Mouse (Mus musculus) liver, adult 2 months (tissue): ENCODE measurements at regions not wholly inside any gene's neighbourhood (a gene's known extent, or its start where the extent isn't known, plus 50 kb on each side); places are given as distances from the start of the nearest gene placed in this dataset.

ENCODE experiments used
- DNase-seq: peaks from one replicate; pipeline ENCODE4 v3.0.0-alpha.2; 2011; ENCODE audit warnings: low read depth, low spot score; ENCODE audit errors: extremely low read depth
- H3K27ac ChIP-seq: fragments of 200-500 bp; replicated peaks from 2 replicates; pipeline ENCODE4 v1.5.1; 2012; ENCODE audit warnings: low read depth, mild to moderate bottlenecking, control low read depth, inconsistent platforms, low read length; ENCODE audit not compliant: insufficient read depth
- H3K27me3 ChIP-seq: fragments of 200-500 bp; 2 replicates; pipeline ENCODE4 v1.6.1; 2012; ENCODE audit warnings: mild to moderate bottlenecking, moderate library complexity, low read length, inconsistent platforms; ENCODE audit not compliant: control insufficient read depth, insufficient read depth
- H3K36me3 ChIP-seq: fragments of 200-500 bp; 2 replicates; pipeline ENCODE4 v1.6.1; 2012; ENCODE audit warnings: low read length, inconsistent platforms; ENCODE audit not compliant: control insufficient read depth, insufficient read depth
- H3K4me1 ChIP-seq: fragments of 200-500 bp; 2 replicates; pipeline ENCODE4 v1.6.1; 2011; ENCODE audit warnings: low read length; ENCODE audit not compliant: control insufficient read depth, insufficient read depth
- H3K4me3 ChIP-seq: fragments of 200-500 bp; 2 replicates; pipeline ENCODE4 v1.5.1; 2011; ENCODE audit warnings: low read depth, mild to moderate bottlenecking, control low read depth, low read length, moderate library complexity; ENCODE audit not compliant: insufficient read depth
- H3K79me2 ChIP-seq: fragments of 200-500 bp; 2 replicates; pipeline ENCODE4 v1.6.1; 2012; ENCODE audit warnings: inconsistent platforms, mild to moderate bottlenecking, low read length, moderate library complexity; ENCODE audit not compliant: control insufficient read depth, insufficient read depth
- H3K9ac ChIP-seq: fragments of 200-500 bp; 2 replicates; pipeline ENCODE4 v1.6.1; 2012; ENCODE audit warnings: low read depth, mild to moderate bottlenecking, control low read depth, inconsistent platforms, low read length
- CTCF ChIP-seq: fragments of 200-500 bp; IDR thresholded peaks from 2 replicates; pipeline ENCODE4 v1.5.1; 2011; ENCODE audit warnings: low read depth, low read length, control low read depth
- POLR2A ChIP-seq: fragments of 200-500 bp; IDR thresholded peaks from 2 replicates; pipeline ENCODE4 v1.6.1; 2011; ENCODE audit warnings: low read length, control low read depth; ENCODE audit not compliant: insufficient read depth; ENCODE audit errors: extremely low read depth
- whole genome bisulfite sequencing: fragments of 180-500 bp; shearing (Covaris S2); methylation state at CpG from one replicate; pipeline ENCODE4 v1.1.7; 2018; 5-methylcytosine and 5-hydroxymethylcytosine counted together

DNA sequence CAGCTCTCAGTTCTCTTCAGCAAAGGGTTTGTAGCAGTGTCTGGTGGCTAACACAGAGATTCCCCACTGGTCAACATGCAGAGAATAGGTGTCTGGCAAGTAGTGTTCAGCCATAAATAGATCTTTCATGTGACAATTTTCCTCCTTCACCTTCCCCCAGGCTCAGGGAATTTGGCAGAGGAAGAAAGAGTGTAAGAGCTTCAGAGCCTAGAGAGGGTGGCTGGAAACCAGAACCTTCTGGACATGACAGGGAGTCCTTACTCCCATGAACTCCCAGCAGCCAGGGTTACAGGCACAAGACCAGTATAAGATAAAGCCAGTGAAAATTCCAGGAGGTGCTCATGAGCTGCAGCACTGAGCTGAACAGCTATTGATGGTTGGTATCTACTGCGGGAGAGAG, 251.1 kb downstream of the Nedd1 start:
- WGBS = 96% methylated on average over 1 of the region's 1 CpGs
- H3K27me3 ChIP-seq = no peaks in the 10 kb centered on the region
- TF ChIP-seq CTCF = no peak
- TF ChIP-seq POLR2A = no peak

DNA sequence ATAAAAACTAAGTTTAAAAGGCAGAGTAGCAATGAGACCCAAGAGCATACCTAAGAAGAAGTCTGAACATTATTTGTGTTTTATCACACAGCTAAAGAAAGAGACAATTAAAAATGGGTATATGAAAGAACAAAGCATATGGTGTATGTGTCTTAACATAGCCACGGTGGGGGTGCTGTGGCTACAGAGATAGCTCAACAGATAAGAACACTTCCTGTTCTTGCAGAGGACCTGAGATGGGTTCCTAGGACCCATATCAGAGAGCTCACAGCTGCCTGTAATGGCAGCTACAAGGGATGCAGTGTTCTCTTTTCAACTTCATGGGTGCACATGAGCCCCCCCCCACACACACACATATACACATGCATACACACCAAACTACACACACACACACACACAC, 267.0 kb downstream of the Nedd1 start:
- Histone ChIP-seq H3K36me3 (no peaks in the 10 kb centered on the region), H3K79me2 (no peaks in the 10 kb centered on the region), H3K4me3 (no peak overlapping the region), H3K9ac (no peak overlapping the region), H3K27ac (no peak overlapping the region), H3K4me1 (no peaks in the 10 kb centered on the region), H3K27me3 (no peaks in the 10 kb centered on the region)
- no peak for TF ChIP-seq CTCF
- no peak for TF ChIP-seq POLR2A
- 69% methylated on average over 1 of the region's 1 CpGs for WGBS
- no peak for DNase-seq

More for the DNA sequence above, 251.1 kb downstream of the Nedd1 start:
- H3K4me3 ChIP-seq = no peak overlapping the region
- no peaks in the 10 kb centered on the region for H3K79me2 ChIP-seq
- H3K36me3 ChIP-seq = no peaks in the 10 kb centered on the region
- H3K9ac ChIP-seq = no peak overlapping the region
- H3K27ac ChIP-seq = no peak overlapping the region
- H3K4me1 ChIP-seq = no peaks in the 10 kb centered on the region
- no peak for DNase-seq

DNA sequence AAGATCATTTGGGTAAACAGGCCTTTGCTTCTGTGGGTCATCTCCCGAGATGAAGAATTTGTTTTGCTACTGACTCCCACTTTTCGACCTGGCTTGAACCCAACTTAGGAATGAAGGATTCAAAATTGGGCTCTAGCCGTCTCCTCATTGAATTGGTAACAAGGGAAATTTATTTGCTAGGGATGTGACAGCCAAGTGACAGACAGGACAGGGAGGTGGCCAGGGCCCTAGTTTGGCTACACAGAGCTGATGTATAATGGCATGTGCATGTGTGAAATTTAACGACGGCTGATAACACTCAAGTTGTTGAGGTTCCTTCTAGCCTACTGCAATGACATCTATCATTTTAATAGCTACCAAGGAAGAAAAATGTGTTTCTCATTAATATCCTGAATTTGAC, 268.7 kb downstream of the Nedd1 start:
- Histone ChIP-seq H3K4me3 (no peak overlapping the region), H3K79me2 (no peaks in the 10 kb centered on the region), H3K4me1 (no peaks in the 10 kb centered on the region), H3K27me3 (no peaks in the 10 kb centered on the region), H3K36me3 (no peaks in the 10 kb centered on the region), H3K9ac (no peak overlapping the region), H3K27ac (no peak overlapping the region)
- 72% methylated on average over 5 of the region's 5 CpGs for WGBS
- no peak for DNase-seq
- no peak for TF ChIP-seq CTCF
- no peak for TF ChIP-seq POLR2A

DNA sequence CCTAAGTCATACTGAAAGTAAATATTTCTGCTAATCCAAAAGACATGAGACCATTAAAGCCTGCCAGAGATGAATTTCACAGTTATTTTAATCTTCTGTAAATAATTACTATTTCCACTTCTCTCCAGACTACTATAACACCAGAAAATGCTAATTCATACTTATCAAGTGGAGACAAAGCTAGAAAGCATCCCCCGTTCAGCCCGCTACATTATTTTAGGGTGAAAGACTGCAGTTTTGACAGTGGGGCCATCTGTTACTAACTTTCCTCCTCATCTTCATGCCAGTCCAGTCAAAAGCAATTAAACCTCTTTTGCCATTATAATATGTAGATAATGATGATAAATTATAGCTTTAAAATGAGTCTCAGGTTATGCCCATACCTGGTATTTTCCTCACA, 276.3 kb downstream of the Nedd1 start:
- Histone ChIP-seq H3K27ac (no peak overlapping the region), H3K36me3 (no peaks in the 10 kb centered on the region), H3K4me3 (no peak overlapping the region), H3K79me2 (no peaks in the 10 kb centered on the region), H3K27me3 (no peaks in the 10 kb centered on the region), H3K4me1 (no peaks in the 10 kb centered on the region), H3K9ac (no peak overlapping the region)
- no peak for DNase-seq
- WGBS = 91% methylated on average over 2 of the region's 2 CpGs
- TF ChIP-seq POLR2A (no peak), CTCF (no peak)

DNA sequence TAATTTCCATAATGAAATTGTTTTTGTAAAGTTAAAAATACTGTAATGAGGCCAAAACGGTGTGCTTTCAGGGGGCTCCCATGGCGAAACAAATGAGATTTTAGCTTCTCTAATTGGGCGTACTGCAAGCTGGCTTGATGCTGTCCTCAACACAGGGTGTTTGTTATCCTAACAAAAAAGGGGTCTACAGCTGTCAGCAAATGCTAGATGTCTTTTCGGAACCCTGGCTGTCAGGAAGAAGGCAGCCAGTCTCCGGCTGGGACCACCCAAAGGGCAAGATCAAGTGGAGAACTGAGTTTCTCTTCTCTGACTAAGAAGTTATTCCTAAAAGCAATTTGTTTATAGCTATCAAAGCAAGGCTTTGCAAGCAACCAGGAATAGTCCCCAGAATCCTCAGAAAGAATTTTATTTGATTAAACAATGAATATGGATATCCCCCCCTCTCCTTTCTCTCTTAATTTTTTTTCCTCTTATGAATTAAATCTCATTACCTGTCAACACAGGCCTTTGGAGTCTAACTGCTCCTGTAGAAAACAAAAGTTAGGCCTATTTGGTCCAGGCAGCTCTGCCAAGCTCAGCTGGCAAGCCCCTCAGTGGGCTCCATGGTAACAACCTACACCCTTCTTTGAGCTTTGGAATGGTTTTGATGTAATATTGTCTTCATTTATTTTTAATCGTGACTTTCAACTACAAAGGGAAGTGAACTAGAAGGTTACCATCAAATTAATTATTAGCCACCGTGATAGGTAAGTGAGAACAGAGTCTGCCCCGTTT, 283.4 kb downstream of the Nedd1 start:
- H3K4me1 ChIP-seq = no peaks in the 10 kb centered on the region
- no peak overlapping the region for H3K27ac ChIP-seq
- 74% methylated on average over 8 of the region's 8 CpGs for WGBS
- TF ChIP-seq CTCF (no peak), POLR2A (no peak)
- no peak for DNase-seq
- no peaks in the 10 kb centered on the region for H3K27me3 ChIP-seq
- no peaks in the 10 kb centered on the region for H3K36me3 ChIP-seq
- no peak overlapping the region for H3K9ac ChIP-seq
- no peaks in the 10 kb centered on the region for H3K79me2 ChIP-seq
- H3K4me3 ChIP-seq = no peak overlapping the region

DNA sequence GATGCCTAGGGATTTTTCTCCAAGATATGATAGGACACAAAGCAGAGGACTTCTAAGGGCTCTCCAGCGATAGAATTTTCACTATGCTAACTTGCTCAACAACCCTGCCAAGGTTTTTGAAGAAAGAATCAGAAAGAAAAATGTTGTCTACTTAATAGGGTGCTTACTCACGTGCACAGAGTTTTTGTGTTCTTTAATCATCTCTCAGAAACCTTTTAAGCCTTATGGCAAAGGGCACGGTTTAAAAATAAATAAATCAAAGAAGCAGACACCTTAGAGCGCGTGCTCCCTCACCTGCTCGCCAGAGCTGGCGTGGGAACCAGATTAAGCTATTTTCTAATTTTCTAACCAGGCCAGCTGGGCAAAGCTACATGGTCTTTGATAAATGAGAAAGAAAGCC, 293.0 kb downstream of the Nedd1 start:
- no peaks in the 10 kb centered on the region for H3K27me3 ChIP-seq
- H3K4me3 ChIP-seq = no peak overlapping the region
- H3K27ac ChIP-seq = no peak overlapping the region
- no peak for DNase-seq
- H3K36me3 ChIP-seq = no peaks in the 10 kb centered on the region
- H3K79me2 ChIP-seq = no peaks in the 10 kb centered on the region
- H3K4me1 ChIP-seq = no peaks in the 10 kb centered on the region
- WGBS = 74% methylated on average over 7 of the region's 7 CpGs
- no peak overlapping the region for H3K9ac ChIP-seq
- TF ChIP-seq CTCF = no peak
- TF ChIP-seq POLR2A = no peak
